Mouse (Mus musculus): ENCODE results near the gene Ntm. TPM values are rescaled to one million over a fixed set of nuclear protein-coding genes. Genes with fewer than 3 reads are reported as not detected.
A peak's percentile ranks its signal among the peaks of the same experiment; 100 is the strongest.

Gene Ntm
- total RNA-seq, 2 experiments from 2014 or later: 9.7 to 10.8 TPM

DNA sequence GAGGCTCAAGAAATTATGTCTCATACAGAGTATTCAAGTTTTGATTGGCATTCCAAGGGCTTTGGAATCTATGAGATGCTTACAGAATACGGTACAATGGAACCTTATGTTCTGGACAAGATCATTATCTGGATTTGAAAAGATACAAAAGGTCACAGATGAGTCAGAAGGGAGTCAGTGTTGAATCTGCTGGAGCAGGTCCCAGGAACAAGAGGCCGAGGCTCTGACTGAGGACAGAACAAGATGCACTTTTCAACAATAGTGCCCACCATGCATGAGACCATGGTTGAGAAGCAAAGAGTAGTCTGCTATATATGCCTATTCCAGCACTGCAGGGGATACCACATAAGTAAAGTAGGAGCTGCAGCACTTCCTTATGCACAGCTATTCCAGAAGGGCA is 710.1 kb downstream of the Ntm start:
- no peak for DNase-seq (ENCODE audit: low spot score in 2 of 2)

DNA sequence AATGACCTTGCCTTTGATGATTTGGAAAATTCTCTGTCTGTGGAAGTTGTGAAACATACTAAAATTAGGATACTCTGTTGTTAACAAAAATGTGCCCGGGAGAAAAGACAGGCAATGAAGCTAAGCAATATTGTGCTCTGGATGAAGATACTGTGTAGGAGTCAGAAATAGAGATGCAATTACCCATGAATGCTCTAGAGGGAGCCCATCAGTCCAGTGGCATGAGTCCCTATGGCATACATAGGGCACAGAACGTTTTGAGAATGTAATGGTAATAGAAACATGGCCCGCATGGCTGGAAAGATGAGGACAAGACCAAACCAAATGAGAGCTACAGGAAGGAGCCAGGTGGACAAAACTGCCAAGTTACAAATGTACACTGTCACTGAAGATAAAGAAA is 712.1 kb downstream of the Ntm start:
- DNase-seq (ENCODE audit: low spot score in 2 of 2): no peak

DNA sequence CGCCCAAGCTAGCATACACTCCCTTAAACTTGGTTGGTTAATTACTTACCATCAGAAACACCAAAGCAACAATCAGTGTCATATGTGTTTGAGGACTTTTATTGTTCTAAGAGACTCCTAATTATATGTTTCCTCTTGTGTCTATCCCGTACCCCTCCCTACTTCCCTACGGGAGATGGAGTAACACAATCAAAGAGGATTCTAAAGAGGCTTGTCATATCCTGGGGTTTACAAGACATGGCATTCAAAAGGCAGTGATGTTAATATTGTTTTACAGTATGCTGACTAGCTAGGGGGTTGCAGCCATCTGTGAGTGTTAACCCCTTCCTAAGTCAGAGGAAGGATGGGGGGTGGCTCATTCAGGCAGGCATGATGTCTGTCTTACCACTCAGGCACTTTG is 715.1 kb downstream of the Ntm start:
- no peak for DNase-seq (ENCODE audit: low spot score in 2 of 2)

DNA sequence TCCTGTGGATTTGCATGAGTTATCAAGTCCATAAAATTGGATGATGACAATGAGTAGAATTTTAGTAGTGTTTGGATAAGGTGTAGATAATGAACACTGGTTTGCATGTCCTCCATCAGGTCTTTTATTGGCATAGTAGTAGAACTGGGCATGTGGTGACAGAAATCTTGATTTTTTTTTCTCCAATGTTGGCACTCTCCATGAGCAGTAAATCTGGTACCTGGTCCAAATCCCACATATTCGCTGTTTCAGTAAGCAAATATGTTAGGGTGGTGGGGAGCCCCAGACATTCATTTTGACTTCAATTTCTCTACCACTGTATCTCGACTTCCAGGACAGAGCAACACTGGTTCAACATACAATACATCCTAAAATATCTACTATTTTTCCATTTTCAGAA is 718.9 kb downstream of the Ntm start:
- DNase-seq (ENCODE audit: low spot score in 2 of 2): no peak

DNA sequence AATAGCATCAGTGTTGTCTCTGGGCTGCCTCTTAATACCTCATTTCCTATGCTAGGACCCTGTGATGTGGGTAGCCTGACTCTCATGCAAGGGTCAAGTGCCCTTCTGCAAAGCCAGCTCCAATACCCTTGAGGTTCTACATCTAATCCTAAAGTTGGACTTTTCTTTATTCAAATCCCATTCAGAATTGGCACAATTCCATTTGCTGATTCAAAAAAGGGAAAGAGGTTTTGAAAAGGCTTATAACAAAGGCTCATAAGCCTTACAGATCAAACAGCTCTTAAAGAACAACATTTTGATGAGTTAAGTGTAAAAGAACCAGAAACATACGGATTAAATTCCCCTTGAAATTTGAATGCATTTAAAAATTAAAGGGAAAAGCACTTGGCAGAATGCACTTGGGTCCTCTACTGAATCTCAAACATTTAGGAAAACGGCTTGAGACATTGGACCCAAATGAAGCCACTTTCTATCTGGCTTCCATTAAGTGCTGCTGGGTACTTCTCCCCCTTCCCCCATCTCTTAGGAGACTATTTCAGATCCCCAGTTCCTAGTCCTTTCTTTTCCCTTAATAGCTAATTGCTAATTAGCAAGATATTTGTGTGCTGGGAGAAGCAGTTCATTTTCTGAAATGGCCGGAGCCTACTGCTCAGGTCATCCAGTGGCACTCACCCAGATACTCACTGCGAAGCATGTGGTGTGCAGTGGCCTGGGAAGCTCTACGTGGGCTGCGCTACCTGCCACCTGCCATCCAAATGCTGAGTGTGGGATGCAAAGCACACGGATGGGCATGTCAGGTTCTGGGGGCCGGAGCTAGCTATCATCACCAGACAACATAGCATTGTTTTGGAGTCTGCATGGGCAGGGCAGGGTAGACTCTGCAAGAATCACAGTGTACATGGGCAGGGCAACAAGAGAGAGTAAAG is 720.2 kb downstream of the Ntm start:
- DNase-seq (ENCODE audit: low spot score in 2 of 2): no peak

DNA sequence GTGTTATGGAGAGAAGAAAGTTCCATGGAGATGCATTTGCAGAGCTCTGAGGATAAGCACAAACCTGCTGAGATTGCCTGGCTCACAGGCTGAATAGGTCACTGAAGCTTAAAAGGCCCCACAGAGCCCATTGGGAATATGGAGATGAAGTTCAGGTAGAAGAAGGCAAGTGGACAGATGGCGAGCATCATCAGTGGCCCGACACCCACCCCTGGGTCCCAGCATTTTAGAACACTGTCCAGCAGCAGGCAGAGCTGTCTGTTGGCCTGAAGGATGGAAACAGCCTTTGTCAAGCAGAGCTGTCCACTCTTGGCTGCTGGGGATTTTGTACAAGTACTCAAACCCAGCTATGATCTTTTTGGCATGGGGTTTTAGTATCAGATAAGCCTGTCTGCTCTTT is 722.1 kb downstream of the Ntm start:
- no peak for DNase-seq (ENCODE audit: low spot score in 2 of 2)

DNA sequence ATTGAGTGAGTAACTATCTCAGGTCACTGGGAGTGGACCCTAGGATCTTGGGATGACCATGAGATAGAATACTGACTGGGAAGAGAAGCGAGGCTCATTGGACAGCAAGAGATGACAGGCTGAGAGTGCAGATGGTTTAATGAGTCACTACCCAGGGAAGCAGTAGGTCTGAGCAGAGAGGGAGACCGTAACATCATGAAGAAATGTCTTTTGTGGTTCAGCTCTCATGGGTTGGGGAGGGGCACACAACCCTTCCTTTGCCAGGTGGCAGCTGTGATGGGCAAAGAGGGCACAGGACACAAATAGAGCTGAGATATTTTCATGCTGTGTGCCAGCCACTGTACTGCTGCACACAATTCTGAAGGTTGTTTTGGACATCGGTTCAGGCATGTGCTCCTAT is 724.0 kb downstream of the Ntm start:
- DNase-seq (ENCODE audit: low spot score in 2 of 2): no peak

DNA sequence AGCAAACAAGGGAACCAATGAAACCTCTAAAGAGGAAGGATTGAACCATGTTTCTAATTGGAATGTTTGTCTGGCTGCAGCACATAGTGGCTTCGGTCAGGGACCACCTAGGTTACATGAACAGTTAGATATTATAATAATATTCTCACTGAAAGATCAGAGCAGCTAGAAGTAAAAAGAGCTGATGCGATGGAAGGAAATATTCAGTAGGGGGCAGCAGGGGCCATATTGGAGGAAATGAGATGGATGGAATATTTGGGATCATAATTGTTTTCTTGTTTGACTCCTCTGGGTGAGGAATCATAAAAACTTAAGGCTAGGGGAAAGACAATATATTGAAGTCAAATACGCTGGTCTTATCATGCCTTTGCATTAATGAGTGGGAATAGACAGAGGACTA is 726.2 kb downstream of the Ntm start:
- no peak for DNase-seq (ENCODE audit: low spot score in 2 of 2)

DNA sequence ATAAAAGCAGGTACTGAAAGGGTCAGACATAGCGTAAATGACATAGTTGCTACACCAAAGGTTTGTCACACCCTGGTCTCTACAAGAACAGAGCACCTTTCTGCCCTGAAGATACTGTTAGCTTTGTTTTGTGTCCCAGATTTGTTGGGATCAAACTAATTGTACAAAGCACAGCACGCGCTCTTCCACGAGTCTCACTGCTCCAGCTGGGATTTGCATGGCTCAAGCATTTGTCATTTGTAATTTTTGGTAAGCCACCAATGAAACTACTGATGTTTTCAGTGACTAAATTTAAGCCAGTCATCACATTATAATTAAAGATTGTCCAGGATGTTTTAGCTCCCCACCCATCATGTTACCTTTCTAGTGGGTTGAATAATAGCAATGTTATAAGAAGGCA is 735.2 kb downstream of the Ntm start:
- no peak for DNase-seq (ENCODE audit: low spot score in 2 of 2)

DNA sequence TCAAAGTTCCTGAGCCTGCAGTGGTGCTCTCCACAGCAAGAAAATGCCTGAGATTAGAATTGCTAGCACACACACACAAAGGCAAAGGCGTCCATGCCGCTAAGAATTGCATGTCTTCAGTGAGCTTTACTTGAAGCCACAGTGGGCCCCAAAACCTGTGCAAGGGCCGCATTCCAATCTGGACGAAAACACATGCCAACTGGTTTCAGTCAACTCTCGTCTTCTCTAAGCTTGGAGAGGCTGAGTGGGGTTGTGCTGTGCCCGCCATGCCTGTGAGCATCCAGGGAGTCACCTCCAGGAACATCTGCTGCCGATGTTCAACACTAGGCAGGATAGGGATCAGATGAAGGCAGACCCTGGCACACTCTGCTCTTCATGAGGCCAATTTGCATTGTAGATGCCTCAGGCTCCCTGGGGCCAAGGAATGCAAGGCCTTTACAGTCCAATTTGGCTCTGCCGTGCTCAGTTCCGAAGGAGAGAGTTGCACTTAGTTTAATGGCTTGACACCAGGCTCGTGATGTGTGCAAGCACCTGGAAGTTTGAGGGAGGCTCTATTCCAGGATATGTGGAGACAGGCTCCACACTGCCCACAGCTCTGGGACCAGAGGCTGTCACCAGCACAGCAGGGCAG is 739.9 kb downstream of the Ntm start:
- no peak for DNase-seq (ENCODE audit: low spot score in 2 of 2)

DNA sequence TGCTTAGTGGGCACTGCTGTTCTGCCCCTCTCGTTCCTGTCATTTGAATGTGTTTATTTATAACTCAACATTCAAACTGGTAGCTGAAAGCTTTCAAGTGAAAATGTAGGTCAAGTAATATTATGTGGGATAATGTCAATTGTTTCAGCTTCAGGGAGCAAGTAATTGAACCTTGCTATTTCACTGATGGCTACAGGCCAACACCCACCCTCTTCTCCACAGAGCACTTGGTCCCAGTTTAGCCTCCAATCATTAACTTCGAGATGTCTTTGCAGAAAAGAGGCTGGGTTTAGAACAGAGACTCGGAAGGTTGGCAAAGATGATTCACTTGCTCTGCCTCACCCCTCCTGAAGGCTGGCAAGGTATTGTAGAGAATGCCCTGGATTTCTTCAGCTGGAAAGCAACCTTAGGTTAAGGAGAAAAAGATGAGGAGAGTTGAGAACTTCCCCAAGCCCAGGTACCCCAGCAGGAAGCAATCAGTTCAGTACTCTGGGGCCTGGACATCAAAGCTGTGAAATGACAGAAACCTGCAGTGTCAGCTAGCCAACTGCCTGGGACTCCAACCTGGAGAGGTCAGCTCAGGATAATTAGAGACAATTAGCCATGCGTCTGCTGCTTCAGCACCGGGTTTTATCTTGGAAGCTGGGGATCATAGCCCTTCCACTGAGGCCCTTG is 741.9 kb downstream of the Ntm start:
- DNase-seq (ENCODE audit: low spot score in 2 of 2): no peak

DNA sequence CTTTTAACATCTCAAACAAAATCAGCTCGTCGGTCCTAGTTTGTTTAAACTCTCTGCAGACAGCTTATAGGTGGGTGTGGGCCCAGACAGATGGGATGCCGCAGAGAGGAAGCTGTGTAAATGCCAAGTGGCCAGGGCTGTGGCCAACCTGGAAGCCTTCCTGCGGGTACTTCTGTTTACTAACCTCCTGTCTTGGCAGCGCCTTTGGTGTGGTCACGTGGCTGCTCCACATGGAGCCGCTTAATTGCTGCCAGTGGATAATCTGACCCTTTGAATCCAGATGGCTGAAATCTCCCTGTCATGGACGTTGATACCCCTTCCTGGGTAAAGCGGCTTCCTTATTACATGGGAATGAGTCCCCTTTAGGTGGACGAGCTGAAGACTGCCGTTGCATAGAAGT is 742.4 kb downstream of the Ntm start:
- no peak for DNase-seq (ENCODE audit: low spot score in 2 of 2)

DNA sequence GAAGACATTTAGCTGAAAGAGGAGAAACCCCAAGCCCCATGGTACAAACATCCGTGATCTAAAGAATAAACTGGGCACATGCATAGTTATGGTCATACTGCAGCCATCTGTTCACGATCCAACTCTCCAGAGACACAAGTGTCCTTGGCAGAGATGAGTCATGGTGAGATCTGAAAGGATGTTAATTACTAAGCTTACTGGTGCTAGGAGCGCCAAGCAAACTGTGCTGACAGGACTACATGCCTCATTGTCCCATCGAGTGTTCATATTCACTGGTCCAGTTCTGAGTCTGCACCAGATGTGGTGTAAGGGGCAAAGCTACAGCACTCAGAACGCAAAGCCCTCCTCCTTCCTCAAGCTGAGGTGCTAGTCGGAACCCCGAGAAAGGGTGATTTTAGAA is 745.0 kb downstream of the Ntm start:
- DNase-seq (ENCODE audit: low spot score in 2 of 2): no peak

DNA sequence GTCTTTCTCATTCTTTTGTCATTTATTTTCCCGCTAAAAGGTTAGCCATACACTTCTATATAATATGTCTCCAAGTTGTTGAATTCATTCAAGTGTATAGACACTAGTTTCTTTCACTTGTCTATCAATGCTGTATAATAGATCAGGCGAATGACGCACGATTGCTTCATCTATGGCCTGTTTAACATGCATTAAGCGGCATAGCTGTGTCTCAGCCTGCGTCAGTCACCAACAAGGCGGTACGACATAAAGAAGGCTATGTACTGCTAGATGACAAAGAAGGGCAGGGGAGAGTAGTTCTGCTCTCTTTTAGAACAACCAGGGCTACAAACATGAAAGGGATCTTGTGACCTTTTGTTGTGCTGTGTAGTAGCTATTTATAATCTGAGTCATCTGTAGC is 746.4 kb downstream of the Ntm start:
- DNase-seq (ENCODE audit: low spot score in 2 of 2): no peak

DNA sequence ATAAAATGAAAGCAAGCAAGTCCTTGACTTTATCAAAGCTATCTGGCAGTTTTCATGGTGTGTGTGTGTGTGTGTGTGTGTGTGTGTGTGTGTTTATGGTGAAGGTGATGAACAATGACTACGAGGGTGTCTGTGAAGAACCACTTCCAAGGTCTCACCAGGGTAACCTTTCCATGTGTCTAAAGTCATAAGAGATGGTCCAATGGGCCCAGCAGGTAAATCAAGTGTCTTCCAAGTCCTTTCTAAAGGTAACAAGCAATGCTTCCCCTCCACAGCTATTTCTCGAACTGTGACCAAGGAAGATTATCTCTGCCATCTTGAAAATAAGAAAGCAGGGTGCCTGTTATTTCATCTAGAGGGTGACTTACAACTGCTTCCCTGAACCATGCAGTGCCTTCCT is 747.1 kb downstream of the Ntm start:
- DNase-seq (ENCODE audit: low spot score in 2 of 2): no peak

DNA sequence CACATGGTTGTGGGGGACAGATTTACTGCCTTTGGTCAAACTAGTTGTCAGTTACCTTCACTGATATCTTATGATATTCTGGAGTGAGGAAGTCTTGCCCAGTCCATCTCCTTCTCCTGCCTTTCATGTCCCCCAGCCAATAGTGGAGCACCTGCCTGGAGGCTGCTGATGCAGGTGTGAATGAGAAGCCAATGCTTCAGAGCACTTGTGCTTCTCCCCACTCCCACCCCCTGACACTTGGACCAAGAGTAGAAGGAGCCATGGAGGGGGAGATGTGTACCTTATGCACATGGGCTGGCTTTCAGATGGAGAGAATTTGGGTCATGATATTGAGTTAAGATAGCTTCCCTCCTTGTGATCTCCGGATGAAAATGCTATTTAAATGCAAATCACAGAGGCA is 747.7 kb downstream of the Ntm start:
- DNase-seq (ENCODE audit: low spot score in 2 of 2): no peak

DNA sequence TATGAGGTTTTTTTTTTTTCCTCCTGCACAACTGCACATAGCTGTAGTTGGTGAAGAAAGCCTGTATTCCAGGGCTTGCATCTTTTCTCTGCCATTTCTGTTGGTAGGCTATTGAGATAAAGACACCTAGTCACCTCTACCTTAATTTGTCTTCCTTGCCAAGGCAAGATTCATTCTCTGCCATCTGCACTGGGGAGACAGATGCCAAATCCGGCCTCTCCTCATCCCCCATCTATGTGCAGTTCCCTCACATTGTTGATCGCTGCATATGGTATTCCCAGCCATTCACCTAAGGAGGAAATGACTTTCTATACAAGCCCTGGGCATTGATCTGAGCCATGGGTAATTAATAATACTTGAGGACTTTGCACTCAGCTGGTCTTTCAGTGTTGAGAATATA is 753.7 kb downstream of the Ntm start:
- no peak for DNase-seq (ENCODE audit: low spot score in 2 of 2)

DNA sequence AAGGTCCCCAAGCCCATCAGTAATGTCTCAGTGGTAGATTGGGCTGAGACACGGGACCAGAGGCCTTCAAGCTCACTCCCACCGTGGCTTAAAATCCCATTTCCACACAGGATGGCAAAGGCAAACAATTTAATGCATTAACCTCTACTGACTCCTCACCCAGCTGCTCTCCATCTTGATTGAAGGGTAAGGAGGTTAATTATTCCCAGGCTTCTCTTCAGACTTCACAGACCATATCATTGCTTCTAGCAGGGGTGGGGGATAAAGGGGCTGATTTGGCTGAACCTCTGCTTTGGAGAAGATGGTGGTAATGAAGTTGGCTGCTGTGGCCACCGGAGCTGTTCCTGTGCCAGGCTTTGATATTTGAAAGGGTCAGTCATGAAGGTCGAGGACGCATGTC is 754.8 kb downstream of the Ntm start:
- DNase-seq (ENCODE audit: low spot score in 2 of 2): no peak

DNA sequence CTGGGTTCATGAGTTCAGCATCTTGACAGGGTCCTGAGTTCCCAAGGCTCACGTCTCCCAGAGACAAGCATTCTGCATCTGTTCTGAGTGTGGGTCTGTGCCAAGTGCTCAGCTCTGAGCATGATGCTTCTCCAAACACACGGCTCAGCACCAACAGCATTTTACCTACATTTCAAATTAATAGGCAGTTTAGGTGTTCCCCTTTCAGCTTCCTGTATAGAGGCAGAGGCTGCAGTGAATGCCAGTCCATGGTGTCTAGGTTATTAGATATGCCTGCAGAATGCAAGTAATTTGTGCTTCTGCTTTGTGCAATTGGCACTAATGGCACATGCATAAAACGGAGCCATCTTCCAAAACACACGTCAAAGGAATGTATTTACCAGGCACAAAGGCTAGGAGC is 757.3 kb downstream of the Ntm start:
- no peak for DNase-seq (ENCODE audit: low spot score in 2 of 2)

DNA sequence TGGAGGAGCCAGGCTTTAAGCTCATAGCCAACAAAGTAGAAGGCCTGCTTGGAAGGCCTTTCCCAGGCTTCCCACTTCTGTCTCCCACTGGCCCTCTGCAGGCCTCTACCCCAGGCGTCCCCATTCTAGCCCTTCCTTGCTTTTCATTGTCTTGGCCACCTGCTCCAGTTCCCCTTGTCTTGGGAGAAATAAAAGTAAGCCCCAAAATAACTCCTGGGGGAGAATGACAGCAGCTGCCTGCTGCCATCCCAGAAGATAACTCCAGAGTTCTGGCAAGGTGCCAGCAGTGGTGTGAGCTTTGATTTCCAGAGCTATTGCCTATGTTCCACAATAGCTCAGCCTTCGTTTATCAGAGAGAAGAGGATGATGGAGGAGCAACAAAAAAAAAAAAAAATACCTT is 760.7 kb downstream of the Ntm start:
- no peak for DNase-seq (ENCODE audit: low spot score in 2 of 2)

DNA sequence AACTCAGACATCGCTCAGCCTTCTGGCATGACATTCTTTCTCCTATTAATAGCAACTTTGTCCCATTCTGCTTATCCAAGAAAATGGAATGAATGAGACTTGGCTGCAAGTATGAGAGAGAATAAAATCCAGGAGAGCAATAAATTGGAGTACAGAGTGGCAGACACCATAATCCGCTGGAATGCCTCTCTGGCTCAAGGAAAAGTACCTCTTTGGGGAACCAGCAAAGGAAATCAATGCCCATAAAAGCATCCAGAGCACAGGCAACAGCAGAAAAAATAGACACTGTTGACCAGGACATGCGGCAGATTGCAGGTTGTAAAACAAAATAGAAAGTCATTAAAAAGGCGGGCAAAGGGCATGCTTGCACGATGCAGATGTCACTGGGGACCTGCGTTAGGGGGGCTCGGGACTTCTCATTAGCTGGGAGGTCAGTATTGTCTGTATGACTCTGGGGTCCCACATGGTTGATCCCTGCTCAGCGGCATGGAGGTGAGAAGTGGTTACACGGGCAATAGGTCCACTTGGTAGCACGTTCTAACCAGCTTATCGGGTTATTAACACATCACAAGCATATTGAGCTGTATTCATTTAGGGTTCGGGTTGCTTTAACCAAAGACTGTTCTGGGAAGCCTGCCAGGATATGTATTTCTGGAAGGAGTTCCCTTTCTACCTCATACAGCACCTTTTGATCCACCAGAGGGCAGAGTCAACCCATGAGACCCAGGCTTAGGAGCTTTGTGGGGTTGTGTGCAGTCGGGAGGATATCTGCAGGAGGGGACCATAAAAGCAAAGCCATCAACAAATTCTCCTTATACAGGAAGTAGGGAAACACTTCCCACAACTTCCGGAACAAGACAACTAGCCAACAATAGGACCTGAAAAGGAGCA is 761.5 kb downstream of the Ntm start:
- DNase-seq (ENCODE audit: low spot score in 2 of 2): peak in 1 of 2 experiments; percentile 34
